Mouse (Mus musculus) erythroblast, adult 5-6 weeks (primary cell): ENCODE results near the gene Hoxd8. TPM values are rescaled to one million over a fixed set of nuclear protein-coding genes. Genes with fewer than 3 reads are reported as not detected.

Experiments used
- ATAC-seq: replicated peaks from 2 replicates; pipeline ENCODE4 v1.8.0; 2016; ENCODE audit warnings: moderate number of reproducible peaks, mild to moderate bottlenecking, moderate TSS enrichment, inconsistent platforms; ENCODE audit not compliant: poor library complexity, low FRiP score, severe bottlenecking
- total RNA-seq, 2 experiments: library from RNA; stranded (forward) in 1 of 2; stranded (reverse) in 1 of 2; fragments of 150-400 nt in 1 of 2; fragments of 200-764, 138-1000 nt in 1 of 2; gene quantifications; 2 replicates each; pipeline versions ENCODE4 v1.2.3 to v1.2.4; 2015 to 2017; ENCODE audit warnings: low replicate concordance in 2 of 2

The Hoxd8 gene
- total RNA-seq, 2 experiments from 2014 or later, result not detected

DNA sequence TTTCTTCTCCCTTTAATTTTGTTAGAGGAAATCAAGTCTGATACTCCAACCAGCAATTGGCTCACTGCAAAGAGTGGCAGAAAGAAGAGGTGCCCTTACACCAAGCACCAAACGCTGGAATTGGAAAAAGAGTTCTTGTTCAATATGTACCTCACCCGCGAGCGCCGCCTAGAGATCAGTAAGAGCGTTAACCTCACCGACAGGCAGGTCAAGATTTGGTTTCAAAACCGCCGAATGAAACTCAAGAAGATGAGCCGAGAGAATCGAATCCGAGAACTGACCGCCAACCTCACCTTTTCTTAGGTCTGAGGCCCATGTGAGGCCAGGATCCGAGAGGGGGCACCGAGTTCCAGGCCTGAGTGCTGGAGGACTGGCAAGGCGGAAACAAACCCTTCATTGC lies 10.3 kb upstream of the Hoxd8 start:
- ATAC-seq, result no peak

DNA sequence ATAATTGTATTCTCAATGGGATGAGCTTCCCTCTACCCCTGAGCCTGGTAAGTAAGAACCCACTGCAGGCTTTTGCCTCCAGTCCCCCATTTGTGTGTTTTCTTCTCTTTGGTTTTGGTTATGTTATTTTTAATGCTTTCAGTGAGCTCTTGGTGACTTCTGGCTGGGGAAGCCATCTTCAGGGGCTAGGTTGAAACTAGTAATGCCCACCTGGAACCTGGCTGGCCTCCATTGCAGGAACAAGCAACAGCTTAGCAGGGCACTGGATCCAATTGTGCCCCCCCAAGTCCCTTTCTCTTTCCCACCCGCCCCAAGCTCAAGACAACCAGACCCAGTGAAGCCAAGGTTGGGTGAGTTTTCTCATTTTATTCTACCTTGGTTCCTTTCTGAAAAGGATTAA lies 9.0 kb upstream of the Hoxd8 start:
- no peak for ATAC-seq

DNA sequence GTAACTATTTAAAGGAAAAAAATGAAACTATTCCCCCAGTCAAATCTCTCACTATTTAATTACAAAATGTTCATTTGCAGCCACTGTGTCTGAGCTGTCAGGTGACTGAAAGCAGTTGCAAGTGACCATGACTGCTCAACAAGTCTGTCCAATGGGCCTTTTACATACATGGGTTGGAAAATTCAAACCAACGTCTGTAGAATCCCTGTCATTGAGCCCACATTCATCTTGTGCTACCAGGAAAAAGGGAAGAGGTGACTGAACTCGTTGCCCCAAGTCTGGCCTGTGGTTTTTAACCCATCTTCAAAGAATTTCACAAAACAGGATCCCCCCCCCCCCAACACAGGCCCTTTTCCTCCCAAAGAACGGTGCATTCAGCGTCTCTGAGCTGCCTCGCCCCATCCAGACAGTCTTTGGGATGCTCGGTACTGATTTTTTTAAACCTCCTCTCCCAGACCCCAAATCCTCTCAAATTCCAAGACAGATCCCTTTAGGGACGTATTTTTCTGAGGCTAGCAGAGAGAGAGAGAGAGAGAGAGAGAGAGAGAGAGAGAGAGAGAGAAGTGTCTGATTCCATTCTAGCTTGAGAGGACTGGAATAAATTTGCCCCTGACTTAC lies 8.5 kb upstream of the Hoxd8 start:
- no peak for ATAC-seq

DNA sequence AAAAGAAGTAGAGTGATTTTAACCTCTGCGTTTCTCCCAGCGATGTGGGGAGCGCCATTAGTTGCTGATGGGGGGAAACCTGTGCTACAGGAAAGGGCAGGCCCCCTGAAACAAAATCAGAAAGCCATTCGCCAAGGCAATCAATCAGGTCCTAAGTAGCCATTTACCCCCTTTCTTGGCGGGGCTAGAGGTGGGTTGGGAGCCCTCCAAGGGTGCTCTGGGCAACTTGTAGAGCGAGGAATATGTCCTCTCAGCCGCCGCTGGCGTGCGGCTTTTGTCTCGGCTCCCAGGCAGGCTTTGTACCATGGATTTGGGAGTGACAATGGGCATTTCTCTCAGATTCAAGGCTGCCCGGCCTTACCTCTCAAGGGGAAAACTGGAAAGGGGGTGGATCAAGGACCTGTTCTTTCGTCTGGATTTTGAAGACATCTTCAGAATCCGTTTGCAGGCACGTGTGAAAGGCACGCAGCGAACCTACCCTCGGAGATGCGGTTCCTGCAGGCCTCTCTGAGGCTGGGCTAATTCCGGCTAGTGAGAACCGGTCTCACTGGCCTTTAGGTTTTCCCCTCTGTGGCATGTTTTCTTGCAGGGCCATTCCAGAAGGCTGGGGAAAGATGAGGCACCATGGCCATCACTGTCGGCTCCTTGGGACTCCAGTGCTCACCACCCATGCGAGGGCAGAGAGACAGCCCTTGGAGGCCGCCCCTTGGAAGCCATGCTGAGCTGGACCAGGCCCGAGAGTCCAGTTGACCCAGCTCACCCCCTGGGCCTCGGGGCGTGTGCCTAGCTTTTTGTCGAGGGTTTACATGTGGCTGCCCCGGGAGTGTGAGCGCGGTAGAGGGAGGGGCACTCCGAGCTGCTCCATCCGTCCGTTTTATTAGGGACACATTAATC lies 7.7 kb upstream of the Hoxd8 start:
- ATAC-seq, result no peak

DNA sequence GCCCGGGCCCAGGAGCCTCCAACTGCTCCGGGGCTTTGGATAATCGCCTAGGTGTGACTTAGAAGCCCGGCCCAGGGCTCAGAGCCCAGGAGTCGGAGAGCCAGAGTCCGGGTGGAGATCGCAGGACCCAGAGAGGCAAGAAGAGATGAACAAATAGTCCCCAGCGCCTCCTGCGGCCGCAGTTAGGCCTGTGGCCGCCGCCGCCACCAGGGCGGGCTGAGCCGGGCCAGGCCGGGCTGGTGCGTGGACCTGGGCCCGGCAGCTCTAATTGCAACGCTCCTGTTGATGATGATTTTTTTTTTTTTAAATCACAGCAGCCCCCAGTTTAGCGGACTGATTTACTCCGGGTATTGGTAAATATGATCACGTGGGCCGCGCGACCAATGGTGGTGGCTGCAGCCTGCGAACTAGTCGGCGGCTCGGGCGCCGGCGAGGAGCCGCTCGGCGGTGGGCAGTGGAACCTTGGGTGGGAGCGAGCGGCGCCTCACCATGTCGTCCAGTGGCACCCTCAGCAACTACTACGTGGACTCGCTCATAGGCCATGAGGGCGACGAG lies 6.8 kb upstream of the Hoxd8 start, which contains the start of gene Hoxd9:
Hoxd9 (plus strand) TSS at position 161 of the 555 bp plus-strand sequence.
- ATAC-seq, result no peak

DNA sequence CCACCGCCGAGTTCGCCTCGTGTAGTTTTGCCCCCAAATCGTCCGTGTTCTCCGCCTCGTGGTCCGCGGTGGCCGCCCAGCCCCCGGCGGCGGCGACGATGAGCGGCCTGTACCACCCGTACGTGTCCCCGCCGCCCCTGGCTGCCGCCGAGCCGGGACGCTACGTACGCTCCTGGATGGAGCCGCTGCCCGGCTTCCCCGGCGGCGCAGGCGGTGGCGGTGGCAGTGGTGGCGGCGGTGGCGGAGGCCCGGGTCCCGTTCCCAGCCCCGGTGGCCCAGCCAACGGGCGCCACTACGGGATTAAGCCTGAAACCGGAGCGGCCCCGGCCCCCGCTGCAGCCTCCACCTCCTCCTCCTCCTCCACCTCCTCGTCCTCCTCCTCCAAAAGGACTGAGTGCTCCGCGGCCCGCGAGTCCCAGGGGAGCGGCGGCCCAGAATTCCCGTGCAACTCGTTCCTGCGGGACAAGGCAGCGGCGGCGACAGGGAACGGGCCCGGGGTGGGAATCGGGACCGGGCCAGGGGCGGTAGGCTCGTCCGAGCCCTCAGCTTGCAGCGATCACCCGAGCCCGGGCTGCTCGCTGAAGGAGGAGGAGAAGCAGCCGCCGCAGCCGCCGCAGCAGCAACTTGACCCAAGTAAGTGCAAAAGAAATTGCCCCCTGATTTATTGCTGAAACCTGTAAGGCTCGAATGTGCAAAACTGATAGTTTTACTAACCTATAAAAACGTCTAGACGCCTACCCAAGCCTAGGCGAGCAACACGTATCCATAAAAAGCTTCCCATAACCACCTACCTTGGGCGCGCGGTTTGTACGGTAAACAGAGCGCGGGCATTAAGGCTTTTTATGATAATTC lies 6.0 kb upstream of the Hoxd8 start:
- ATAC-seq, result no peak

DNA sequence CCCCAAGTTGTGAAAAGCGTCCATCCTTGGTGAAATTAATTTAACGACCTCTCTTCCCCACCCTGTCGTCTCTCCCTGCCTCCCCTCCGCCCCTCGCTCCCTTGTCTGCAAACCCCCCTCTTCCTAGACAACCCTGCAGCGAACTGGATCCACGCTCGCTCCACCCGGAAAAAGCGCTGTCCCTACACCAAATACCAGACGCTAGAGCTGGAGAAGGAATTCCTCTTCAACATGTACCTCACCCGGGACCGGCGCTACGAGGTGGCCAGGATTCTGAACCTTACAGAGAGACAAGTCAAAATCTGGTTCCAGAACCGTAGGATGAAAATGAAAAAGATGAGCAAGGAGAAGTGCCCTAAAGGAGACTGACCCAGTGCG lies 5.4 kb upstream of the Hoxd8 start:
- ATAC-seq, result no peak

DNA sequence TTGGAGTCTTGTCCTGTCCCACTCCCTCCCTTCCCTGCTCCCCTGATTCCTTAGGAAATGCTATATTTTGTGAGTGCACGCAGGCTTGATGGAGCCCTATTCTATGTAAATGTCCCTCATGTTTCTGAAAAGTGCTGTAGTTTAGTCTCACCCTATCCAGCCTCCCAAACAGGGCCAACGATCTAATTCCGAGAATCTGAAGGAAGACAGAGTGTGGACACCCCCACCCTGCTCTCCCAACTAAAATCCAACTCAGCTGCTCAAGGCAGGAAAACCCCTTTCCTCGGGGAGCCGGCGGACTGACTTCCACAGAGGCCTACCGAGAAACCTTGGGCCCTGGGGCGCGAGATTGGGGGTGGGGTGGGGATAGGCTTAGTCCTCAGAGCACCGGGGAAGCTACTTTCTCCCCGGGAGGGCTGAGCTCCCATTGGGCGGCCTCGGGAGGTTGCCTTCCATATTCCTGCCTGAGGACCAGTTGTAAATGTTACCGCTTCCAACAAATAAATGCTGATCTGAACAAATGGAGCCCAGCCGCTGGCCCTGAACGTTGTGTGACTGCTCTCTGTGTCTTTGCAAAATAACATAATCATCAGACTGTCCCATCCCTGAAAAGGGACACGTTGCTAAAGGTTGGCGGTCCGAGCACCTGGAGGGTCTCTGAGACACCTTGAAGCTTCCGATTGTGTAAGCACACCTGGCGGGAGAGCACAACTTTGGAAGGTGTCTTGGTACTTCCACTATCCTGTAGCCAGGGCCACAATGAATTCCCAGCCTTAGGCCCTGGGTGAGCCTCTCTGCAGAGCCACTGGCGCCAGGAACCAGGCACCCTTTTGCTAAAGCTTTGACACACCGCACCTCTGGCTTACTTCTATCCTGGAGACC lies 4.5 kb upstream of the Hoxd8 start:
- ATAC-seq, result no peak

DNA sequence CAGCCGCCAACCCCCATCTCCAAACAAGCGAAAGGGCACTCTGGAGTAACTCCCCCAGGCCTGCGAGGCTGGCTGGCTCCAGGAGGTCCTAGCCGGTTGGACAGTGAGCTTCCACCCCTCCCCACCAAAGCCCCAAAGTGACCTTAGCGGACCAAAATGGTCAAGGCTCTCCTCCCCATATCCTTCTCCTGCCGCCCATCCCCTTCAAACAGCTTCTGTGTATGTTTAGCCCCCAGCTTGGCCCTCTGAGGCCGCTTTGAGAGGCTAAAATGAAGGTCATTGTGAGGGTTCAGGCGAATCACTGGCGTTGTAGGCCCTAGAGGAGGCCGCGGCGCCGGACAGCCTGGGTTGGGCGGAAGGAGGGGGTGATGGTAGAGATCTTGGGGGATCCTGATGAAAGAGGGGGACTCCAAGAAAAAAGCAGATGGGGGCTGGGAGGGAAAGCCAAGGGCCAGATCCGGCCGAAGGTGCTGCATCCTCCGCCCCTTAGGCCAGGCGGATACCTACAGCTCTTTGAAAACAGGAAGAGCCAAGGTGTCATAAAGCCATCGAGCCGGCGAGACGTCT lies 3.8 kb upstream of the Hoxd8 start:
- ATAC-seq, result no peak

DNA sequence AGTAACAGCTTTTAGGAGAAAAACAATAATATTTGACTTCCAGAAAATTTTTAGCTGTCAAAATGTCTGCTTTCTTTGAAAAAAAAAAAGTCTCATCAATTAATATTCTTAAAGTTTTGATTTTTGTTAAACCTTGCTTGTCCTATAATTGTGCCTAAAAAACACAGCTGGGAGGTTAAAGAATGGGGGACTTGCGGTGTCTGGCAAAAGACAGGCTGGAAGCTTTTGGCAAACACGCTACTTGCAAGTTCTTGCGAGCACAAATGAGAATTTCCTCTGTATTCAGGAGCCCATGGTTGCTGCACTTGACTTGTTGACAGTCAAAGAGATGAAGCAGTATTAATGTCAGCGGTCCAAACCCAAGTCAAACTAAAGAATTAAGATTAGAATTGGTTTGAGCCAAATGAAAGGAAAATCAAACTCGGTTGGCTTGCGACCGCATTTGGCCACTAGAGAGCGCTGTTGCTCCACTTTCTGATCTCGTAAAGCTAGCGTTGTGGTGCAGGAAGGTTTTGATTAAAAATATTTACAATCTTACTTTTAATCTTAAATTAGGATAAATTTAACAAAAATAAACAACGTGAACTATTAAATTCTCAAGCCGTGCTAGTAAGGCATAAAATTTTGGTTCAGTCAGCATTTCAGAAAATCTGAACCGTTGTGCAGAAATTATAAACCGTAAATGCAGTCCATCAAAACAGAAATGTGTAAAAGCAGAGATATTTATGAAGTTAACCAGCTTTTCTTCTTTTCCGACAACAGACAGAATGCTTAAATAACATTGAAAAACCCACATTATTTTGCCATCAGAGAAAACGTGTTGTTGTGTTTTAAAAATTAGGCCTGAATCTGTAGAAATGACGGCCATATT lies 2.2 kb upstream of the Hoxd8 start:
- ATAC-seq, result no peak

DNA sequence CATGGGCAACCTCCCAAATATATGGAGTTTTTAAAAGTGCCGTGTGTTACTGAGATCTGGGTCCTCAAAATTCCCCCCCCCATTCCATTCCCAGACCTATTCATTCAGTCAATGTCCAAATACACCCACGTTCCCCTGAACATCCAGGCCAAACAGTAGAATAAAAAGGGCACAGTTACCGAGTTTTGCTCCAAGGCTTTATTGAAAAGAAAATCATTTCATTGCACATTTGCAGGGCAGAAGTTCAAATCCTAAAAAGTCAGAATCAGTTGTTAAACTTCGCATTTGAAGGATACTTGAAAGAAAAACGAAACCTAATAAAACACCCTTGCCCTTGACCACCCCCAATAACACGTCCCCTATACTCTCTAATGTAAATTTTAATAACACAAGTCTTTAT lies 1.6 kb upstream of the Hoxd8 start:
- ATAC-seq, result no peak

DNA sequence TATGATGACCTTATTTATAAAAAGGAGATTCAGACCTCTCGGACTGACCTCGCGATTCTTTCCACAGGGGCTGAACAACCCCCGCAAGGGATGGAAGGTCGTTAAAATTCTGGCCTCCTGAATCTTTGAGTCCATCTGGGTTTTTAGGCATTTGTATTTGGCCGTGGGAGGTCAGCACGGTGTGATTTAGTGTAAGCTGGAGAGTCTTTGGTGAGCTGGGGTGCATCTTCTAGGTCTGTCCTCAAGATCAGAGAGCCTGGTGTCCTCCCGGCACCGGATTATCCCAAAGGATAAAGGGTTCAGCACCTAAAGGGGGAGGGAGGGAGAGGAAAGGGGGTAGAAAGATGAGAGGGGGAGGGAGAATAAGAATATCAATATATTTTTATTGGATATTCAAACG lies 1.1 kb upstream of the Hoxd8 start:
- ATAC-seq, result no peak

DNA sequence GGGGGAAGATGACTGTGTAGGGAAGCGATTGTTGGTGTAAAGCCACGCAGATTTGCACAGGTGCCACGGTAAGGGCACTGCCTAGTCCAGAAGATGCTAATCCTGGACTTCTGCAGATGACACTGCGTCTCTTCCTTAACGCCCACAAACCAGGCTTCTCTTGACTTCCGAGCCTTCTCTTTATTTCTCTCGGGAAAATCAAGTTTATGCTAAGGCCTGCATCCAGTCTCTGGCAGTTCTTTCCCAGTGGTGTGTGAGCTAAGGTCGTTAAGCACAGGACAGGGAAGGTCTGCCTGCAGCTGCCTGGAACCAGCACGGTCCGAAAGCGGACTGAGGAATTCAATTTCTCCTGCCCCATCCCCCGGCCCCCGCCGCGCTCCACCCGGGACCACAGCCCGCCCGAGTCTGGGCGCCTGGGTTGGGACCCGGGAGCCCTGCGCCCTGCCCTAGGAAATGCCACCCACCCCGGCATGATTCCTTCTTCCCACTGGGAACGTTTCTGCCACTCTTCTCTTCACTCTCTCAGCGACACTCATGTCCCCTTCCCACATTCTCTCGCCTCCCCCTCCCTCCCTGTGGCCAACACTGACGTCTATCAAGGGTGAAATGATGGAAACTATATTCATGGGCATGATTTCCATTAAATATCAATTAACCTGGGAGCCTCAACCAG lies 559 bp upstream of the Hoxd8 start:
- ATAC-seq, result no peak

DNA sequence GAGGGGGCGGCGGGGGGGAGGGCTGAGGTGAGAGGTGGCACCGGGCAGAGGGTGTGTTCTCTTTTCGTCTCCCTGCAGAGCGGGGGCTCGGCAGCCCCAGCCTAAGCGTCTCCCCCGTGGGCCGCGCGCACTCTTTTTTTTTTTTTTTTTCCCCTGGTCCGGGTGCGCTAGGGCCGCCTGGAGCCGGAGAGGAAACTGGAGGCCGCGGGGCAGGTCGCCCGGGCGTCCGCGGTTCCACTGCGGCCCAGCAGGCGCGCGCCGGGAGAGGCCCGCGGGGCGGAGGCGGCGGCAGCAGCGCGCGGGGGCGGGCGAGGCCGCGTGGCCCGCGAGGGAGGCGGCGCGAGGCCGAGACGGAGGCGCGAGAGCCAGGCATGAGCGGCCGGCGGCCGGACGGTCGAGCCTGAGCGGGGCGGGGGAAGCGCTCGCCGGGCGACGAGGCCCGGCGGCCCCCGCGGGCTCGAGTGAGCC lies 618 bp downstream of the Hoxd8 start:
- ATAC-seq, result no peak

DNA sequence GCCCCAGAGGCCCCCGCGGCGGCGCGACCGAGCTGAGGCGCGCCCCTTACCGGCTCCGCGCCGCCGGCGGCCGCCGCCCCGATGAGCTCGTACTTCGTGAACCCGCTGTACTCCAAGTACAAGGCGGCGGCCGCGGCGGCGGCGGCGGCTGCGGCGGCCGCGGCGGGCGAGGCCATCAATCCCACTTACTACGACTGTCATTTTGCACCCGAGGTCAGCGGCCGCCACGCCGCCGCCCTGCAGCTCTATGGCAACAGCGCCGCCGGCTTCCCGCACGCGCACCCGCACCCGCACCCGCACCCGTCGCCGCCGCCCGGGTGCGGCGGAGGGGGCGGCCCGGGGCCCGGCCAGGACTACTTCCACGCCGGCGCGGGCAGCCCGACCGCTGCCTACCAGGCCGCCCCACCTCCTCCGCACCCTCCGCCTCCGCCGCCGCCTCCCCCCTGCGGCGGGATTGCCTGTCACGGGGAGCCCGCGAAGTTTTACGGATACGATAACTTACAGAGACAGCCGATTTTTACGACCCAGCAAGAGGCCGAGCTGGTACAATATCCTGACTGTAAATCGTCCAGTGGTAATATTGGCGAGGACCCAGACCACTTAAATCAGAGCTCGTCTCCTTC lies 1.2 kb downstream of the Hoxd8 start:
- ATAC-seq, result no peak

DNA sequence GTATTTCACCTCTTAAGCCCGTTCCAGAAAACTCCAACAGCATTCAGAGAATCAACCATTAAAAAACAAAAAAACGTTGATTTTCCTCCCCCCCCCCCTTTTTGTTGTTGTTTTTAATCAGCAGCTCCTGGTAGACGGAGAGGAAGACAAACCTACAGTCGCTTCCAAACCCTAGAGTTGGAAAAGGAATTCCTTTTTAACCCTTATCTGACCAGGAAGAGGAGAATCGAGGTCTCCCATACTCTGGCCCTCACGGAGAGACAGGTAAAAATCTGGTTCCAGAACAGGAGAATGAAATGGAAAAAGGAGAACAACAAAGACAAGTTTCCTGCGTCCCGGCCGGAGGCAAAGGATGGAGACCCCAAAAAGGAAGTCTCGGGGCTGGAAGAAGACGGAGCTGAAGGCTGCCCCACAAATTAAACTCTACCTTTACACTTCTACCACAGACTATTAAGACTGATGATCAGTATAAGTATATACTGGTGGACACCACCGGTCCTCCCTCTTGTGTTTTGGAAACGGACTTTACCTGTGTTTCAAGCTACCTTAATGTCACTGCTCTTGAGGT lies 2.1 kb downstream of the Hoxd8 start:
- ATAC-seq, result no peak

DNA sequence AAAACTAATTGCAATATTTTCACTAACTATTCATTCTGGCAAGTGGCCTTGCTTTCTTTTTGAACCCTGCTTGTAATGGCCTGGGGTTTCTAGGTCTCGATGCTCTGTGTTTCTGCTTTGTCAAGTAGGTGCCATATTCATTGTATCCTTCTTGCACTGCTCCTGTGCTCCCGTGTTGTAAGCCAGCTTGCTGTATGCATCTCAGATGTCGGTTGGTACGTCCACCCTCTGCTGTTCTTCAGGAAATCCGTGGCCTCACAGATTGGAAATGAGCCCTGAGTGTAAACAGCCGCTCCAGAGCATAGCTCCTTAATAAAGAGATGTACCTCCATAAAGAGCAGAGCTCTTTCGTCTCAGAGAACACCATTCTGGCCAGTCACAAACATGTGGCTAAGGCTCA lies 3.2 kb downstream of the Hoxd8 start:
- no peak for ATAC-seq
